Mouse (Mus musculus): ENCODE data around the gene Flii. TPM values are rescaled to one million over a fixed set of nuclear protein-coding genes. Genes with fewer than 3 reads are reported as not detected.

Flii gene
- polyA plus RNA-seq, 1 experiment from 2014 or later = 47.4 TPM

GRCm38 (mm10) chr11:60736491-60736890 lies 9.4 kb upstream of the Flii start:
- H3K27ac ChIP-seq (ENCODE audit: low read depth, low read length) = no peak overlapping the region
- peaks cover 22% of the 10 kb centered on the region; the same call in 1 of the 2 replicates for H3K36me3 ChIP-seq (ENCODE audit: control insufficient read depth, insufficient read depth)
- no peaks in the 10 kb centered on the region for H3K9me3 ChIP-seq (ENCODE audit: control insufficient read depth)
- 84% methylated on average over 3 of the region's 3 CpGs for WGBS
- no peak overlapping the region for H3K4me2 ChIP-seq (replicated peaks; ENCODE audit: low read depth)
- no peaks in the 10 kb centered on the region for H3K27me3 ChIP-seq (replicated peaks; ENCODE audit: control insufficient read depth, insufficient read depth, low read length)
- no peak for ATAC-seq
- H3K4me1 ChIP-seq (replicated peaks; ENCODE audit: control insufficient read depth, insufficient read depth, low read length) = no peaks in the 10 kb centered on the region
- H3K4me3 ChIP-seq (ENCODE audit: low read depth, low read length) = no peak overlapping the region
- H3K9ac ChIP-seq (ENCODE audit: low read depth, low read length) = no peak overlapping the region
- TF ChIP-seq CTCF (IDR thresholded peaks at IDR 0.05; ENCODE audit: low read depth) = no peak

- H3K27me3 ChIP-seq (replicated peaks; ENCODE audit: control insufficient read depth, insufficient read depth, low read length) = no peaks in the 10 kb centered on the region
- peak; percentile 33 for TF ChIP-seq CTCF (IDR thresholded peaks at IDR 0.05; ENCODE audit: low read depth)
- H3K27ac ChIP-seq (ENCODE audit: low read depth, low read length) = no peak overlapping the region
- H3K4me3 ChIP-seq (ENCODE audit: low read depth, low read length) = no peak overlapping the region
- H3K36me3 ChIP-seq (ENCODE audit: control insufficient read depth, insufficient read depth) = peaks cover 13% of the 10 kb centered on the region; the same call in 1 of the 2 replicates
- H3K4me2 ChIP-seq (replicated peaks; ENCODE audit: low read depth) = no peak overlapping the region
- no peak overlapping the region for H3K9ac ChIP-seq (ENCODE audit: low read depth, low read length)
- no peaks in the 10 kb centered on the region for H3K9me3 ChIP-seq (ENCODE audit: control insufficient read depth)
- H3K4me1 ChIP-seq (replicated peaks; ENCODE audit: control insufficient read depth, insufficient read depth, low read length) = no peaks in the 10 kb centered on the region
- no peak for ATAC-seq
- WGBS = 79% methylated on average over 5 of the region's 5 CpGs
These were observed 8.1 kb upstream of the Flii start for GRCm38 (mm10) chr11:60735191-60735590.

GRCm38 (mm10) chr11:60734206-60734605 lies 7.1 kb upstream of the Flii start:
- no peak overlapping the region for H3K4me2 ChIP-seq (replicated peaks; ENCODE audit: low read depth)
- no peaks in the 10 kb centered on the region for H3K27me3 ChIP-seq (replicated peaks; ENCODE audit: control insufficient read depth, insufficient read depth, low read length)
- no peaks in the 10 kb centered on the region for H3K4me1 ChIP-seq (replicated peaks; ENCODE audit: control insufficient read depth, insufficient read depth, low read length)
- H3K27ac ChIP-seq (ENCODE audit: low read depth, low read length) = no peak overlapping the region
- TF ChIP-seq CTCF (IDR thresholded peaks at IDR 0.05; ENCODE audit: low read depth) = no peak
- H3K4me3 ChIP-seq (ENCODE audit: low read depth, low read length) = no peak overlapping the region
- 0 out of 2 replicates have a peak, but pooled peaks have one; percentile 28 for ATAC-seq
- 46% methylated on average over 2 of the region's 2 CpGs for WGBS
- no peaks in the 10 kb centered on the region for H3K9me3 ChIP-seq (ENCODE audit: control insufficient read depth)
- no peak overlapping the region for H3K9ac ChIP-seq (ENCODE audit: low read depth, low read length)
- peaks cover 6% of the 10 kb centered on the region; the same call in 1 of the 2 replicates for H3K36me3 ChIP-seq (ENCODE audit: control insufficient read depth, insufficient read depth)

GRCm38 (mm10) chr11:60731251-60731650 lies 4.2 kb upstream of the Flii start:
- TF ChIP-seq CTCF (IDR thresholded peaks at IDR 0.05; ENCODE audit: low read depth) = no peak
- Histone ChIP-seq H3K9ac (ENCODE audit: low read depth, low read length) (no peak overlapping the region), H3K27me3 (replicated peaks; ENCODE audit: control insufficient read depth, insufficient read depth, low read length) (no peaks in the 10 kb centered on the region), H3K4me3 (ENCODE audit: low read depth, low read length) (no peak overlapping the region), H3K27ac (ENCODE audit: low read depth, low read length) (no peak overlapping the region), H3K9me3 (ENCODE audit: control insufficient read depth) (no peaks in the 10 kb centered on the region), H3K4me2 (replicated peaks; ENCODE audit: low read depth) (no peak overlapping the region), H3K4me1 (replicated peaks; ENCODE audit: control insufficient read depth, insufficient read depth, low read length) (no peaks in the 10 kb centered on the region; the same call in 1 of the 2 replicates), H3K36me3 (ENCODE audit: control insufficient read depth, insufficient read depth) (peaks cover 6% of the 10 kb centered on the region; the same call in 1 of the 2 replicates)
- no peak for ATAC-seq
- 93% methylated on average over 14 of the region's 14 CpGs for WGBS

GRCm38 (mm10) chr11:60730169-60730568 lies 3.1 kb upstream of the Flii start:
- no peak for TF ChIP-seq CTCF (IDR thresholded peaks at IDR 0.05; ENCODE audit: low read depth)
- Histone ChIP-seq H3K4me1 (replicated peaks; ENCODE audit: control insufficient read depth, insufficient read depth, low read length) (no peaks in the 10 kb centered on the region; the same call in 1 of the 2 replicates), H3K4me2 (replicated peaks; ENCODE audit: low read depth) (no peak overlapping the region), H3K9ac (ENCODE audit: low read depth, low read length) (no peak overlapping the region), H3K9me3 (ENCODE audit: control insufficient read depth) (no peaks in the 10 kb centered on the region), H3K27ac (ENCODE audit: low read depth, low read length) (no peak overlapping the region), H3K27me3 (replicated peaks; ENCODE audit: control insufficient read depth, insufficient read depth, low read length) (no peaks in the 10 kb centered on the region), H3K36me3 (ENCODE audit: control insufficient read depth, insufficient read depth) (peaks cover 6% of the 10 kb centered on the region; the same call in 1 of the 2 replicates), H3K4me3 (ENCODE audit: low read depth, low read length) (no peak overlapping the region)
- no peak for ATAC-seq
- 81% methylated on average over 9 of the region's 9 CpGs for WGBS

DNA sequence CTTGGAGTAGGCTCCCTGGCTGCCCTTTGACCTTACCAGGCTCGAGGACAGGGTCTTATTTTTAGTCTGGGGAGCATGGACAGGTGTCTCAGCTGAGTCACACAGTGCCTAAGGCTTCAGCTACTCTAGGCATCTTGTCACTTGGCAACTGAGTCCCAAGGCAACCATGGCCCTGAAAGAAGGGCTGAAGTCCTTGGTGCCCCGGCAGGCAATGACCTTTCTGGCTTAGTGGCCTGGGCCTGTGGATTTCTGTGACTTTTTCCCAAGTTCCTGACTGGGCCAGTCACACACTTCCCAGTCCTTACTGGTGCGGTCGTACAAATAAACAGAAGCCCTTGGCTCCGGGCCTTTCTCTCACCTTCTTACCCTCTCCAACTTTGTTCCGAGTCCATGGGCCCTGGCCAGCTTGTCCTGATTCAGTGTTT lies 2.2 kb upstream of the Flii start:
- TF ChIP-seq CTCF (IDR thresholded peaks at IDR 0.05; ENCODE audit: low read depth) = no peak
- no peak for ATAC-seq
- Histone ChIP-seq H3K4me1 (replicated peaks; ENCODE audit: control insufficient read depth, insufficient read depth, low read length) (no peaks in the 10 kb centered on the region; the same call in 1 of the 2 replicates), H3K9ac (ENCODE audit: low read depth, low read length) (no peak overlapping the region), H3K4me2 (replicated peaks; ENCODE audit: low read depth) (peak overlapping the region; percentile 78), H3K27me3 (replicated peaks; ENCODE audit: control insufficient read depth, insufficient read depth, low read length) (no peaks in the 10 kb centered on the region), H3K9me3 (ENCODE audit: control insufficient read depth) (no peaks in the 10 kb centered on the region), H3K27ac (ENCODE audit: low read depth, low read length) (no peak overlapping the region), H3K4me3 (ENCODE audit: low read depth, low read length) (peak overlapping the region; percentile 82; the same call in 1 of the 2 replicates), H3K36me3 (ENCODE audit: control insufficient read depth, insufficient read depth) (peaks cover 11% of the 10 kb centered on the region; the same call in 1 of the 2 replicates)
- WGBS = 70% methylated on average over 6 of the region's 6 CpGs
